Mouse (Mus musculus) c-Kit-positive CD71-positive TER-119-negative erythroid progenitor cells, embryonic 14.5 days (primary cell): ENCODE data around the gene Stk32c.

Experiments
- DNase-seq: peaks from one replicate; pipeline ENCODE4 v3.0.0-alpha.2; 2013; ENCODE audit warnings: low read depth

The Stk32c gene

DNA sequence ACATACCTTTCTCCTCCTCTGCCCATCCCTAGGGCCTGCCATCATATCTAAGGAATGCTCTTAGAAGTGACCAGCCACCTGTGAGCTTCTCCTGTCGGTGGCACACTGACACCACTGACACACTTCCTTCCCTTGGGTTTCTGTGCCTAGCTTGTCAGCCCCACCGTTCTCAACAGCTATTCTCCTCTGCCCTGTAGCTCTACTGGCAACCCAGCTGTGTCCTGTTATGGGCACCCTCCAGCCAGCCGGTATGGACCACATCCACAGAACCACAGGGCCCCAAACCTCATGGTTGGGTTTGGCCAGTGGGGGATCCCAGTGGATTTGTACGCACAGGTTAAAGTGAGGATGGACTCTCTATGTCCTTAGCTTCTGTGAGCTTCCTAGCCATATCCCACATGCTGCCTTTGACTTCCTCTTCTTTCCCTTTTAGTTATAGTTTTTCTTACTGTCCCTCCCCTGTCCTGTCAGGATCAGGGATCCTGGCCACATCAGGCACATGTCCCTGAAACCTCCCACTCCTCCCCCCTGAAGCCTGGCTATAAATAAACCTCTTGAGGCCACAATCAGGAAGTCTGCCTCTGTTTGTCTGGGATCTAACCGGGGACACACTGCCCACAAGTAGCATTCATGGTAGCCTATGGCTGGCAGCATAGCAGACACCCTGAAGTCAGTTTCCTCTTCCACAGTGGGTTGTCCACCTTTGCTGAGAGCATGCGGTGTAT is 15.5 kb upstream of the Stk32c start:
- DNase-seq: no peak

DNA sequence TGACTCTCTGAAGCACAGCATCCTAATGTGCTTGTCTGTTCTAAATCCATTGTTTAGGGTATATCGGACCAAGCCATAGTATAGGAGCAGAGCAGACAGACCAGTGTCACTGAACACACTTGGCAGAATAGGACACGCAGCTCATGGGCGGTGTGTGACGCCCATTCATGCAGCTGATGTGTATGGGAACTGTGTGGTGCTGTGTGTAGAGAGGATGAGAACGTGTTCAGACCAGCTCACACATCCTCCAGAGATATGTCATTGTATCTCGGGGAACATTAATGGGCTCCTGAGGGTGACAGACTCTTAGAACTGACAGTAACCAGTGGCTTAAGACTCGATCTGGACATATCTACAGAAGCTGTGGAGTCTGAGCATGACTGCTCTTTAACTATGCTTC is 13.3 kb upstream of the Stk32c start:
- no peak for DNase-seq

DNA sequence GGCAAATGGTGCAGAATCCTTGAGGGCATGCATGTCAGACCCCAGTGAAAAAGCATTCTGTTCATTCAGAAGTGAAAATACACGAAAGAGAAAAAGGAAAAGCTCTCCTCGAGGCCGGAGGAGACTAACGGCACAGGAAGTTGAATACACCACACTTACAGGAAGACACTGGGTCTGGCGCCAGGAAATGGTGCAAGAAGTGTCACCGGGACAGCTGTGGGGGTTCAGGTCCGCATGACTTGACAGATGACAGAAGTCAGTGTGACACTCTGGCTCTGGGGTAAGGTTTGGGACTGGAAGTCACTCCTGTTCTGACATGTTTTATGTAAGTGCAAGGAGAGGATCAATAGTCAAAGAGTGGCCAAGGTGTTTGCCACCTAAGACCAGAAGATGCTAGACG is 11.6 kb upstream of the Stk32c start:
- no peak for DNase-seq

DNA sequence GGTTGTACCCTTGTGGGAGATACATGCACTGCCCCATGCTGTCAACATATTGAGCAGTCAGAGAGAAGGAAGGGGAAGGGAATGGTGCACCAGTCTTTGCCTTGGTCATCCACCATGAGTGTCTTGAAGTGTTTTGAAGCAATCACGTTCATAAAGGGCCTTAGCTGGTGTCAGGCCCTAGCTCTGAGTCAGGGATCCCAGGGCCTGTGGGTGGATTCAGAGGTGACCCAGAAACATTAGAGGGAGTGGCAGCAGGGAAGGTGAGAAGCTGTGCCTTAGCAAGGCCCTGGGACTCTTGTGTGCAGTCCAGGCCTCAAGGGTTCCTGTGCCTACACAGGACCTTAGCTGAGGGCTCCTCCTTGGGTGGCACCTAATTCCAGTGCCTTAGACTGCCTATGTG is 11.0 kb upstream of the Stk32c start:
- no peak for DNase-seq

DNA sequence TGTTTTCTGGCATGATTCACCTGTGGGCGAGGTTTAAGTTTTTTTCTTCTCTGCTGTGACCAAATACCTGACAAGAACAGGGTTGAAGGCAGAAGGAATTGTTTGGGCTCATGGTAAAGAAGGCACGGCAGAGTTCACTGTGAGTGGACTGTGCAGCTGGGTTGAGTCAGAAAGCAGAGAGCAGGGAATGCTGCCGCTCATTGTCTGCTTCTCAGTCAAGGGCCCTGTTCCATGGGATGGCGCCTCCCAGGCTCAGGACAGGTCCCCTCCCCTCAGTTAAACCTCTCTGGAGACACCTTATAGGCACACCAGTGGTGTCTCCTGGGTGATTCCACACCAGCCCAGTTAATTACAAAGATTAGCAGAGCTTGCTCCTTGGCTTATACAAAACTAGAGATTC is 9.2 kb upstream of the Stk32c start:
- no peak for DNase-seq

DNA sequence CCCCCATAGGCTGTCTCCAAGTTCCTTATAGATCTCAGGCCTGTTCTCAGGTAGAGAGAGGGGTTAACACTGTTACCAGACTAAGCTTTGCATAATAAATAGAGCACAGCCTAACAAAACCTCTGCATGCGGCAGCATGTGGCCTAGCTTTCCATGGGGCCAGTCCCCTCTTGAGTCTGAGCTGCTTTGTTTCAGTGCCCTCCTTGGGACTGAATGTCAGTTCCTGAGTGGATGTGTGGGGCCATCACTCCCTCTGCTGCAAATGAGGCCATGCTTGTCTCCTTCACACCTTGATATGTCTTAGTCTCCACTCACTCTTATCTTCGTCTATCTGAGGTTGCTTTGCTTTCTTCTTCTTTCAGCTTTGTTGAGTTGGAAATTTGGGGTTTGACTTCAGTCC is 8.7 kb upstream of the Stk32c start:
- no peak for DNase-seq

DNA sequence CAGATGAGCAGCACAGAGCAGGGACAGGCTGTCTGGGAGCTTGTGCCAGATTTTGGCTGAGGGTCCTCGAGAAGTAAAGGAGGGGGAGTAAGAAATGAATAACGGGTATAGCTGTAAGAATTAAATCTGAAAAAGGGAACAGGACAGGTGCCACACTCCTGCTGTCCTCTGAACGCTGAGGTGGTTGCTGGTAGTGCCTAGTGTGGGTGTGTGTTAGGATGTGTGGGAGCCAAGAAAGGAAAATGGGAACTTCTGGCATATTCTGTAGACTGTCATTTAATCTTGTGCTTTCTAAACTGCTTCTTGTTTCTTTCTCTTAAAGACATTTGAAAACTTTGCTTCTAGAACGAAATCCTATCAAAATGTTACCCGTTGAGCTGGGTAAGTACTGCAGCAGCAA is 8.0 kb upstream of the Stk32c start:
- no peak for DNase-seq

DNA sequence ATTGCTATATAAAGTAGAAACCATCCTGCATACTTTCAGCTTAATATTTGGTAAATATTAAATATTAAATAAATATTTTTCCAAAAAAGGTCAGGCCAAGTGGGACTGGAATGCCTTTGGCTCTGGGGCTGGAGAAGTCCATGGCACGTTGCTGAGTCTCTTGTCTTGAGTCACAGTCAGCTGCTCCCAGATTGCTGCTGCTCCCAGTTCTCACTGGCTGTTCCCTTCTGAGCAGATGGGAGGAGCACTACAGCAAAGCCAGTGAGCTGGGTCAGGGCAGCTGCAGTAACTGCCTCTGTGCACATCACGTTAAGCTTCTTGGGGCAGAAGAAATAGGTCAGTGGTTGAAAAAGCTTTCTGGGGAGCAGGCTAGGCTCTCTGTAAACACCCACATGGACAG is 7.2 kb upstream of the Stk32c start:
- DNase-seq: no peak

DNA sequence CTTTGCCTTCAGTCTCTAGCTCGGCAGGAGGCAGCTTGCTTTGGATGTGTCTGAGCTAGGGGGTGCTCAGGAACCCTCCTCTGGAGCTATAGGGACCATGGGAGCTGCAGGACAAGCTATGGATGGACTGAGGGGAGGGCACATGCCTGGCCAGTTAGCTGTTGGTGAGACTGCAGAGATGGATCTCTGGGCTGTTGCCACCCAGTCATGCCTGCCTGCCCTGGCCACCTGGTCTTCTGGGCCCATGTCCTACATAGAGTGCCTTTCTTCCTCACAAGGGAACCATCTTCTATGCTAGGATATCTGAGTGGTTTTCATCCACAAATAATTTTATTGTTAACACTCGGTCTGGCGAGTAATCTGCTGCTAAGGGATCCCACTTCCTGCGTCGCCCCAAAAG is 6.4 kb upstream of the Stk32c start:
- DNase-seq: no peak

DNA sequence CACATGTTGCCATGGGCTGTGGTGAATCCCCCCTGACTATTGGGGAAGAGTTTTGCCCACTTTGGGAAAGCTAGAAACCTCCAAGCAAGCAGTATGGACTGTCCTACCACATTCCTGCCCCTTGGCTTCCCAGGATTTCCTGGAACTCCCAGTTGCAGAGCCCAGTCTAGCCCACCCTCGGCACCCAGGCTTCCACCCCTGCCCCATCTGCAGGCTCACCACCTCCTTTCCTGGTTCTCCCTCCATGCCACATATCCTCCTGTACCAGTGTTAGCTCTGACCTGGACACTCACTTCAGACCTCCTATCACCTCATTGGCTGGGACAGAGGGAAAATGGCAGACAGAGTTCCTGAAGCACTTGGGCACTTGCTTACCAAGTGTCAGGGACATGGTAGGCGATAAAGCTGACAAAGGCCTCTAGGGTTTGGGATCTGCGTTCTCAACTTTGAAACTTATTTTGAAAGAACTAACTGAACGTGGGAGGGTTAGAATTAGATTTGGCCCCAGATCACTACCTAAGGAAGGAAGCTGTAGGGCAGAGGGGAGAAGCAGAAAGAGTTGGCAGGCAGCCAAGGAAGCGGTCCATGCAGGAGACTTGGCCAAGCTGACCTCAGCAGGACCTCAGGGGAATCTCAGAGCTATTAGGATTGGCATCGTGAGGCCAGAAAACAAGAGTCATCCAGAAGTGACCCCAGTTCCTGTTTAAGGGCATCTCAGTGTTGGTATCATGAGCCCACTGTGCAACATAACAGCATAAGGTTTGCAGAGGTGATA is 5.7 kb upstream of the Stk32c start:
- no peak for DNase-seq

DNA sequence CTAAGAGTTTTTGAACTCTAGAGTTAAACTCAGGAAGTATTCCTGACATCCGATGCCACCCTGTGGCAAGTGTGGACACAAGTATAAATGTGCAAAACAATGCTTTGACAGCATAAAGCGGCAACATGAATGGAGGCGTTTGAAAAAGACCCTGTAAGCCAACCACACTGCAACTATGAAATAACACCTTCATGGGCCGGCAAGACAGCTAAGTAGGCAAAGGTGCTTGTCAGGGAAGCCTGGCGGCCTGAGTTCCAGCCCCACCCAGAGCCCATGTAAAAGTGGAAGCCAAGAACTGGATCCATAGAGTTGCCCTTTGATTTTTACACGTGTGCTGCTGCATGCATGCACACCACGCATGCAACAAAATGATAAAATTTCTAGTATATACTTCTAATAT is 3.9 kb upstream of the Stk32c start:
- no peak for DNase-seq

DNA sequence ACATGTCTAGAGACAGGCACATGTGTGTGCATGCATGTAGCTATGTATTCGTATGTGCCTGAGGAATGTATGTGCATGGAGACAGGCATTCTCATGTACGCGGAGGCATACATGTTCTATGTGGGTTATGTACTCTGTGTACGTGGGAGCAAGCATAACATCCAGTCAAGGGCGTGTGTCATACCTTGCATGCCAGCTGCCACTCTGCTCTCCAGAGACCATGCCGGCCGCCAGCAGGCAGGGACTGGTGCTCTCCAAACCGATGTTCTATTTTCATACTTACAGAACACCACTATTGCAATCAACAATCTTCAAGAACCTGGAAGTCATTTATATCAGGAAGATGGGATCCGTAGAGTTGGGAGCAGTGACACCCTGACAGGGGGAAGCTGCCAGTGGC is 3.4 kb upstream of the Stk32c start:
- no peak for DNase-seq

DNA sequence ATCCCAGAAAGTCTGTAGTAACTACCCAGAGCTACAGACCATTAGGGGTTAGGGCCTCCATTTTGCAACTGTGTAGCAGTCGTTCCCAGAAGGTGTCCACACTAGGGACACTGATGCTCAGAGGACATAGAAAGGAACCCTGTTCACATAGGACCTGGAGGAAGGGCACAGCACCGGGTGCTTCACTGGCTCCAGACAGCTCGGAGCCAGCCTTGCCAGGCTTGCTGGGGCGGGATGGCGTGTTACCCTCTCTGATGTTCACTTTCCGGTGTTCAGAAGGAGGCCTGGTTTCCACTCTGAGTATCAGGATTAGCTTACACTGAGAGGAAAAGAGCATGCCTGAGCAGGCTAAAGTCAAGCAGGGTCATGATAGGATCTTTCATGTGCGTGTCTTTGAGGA is 2.8 kb upstream of the Stk32c start:
- DNase-seq: no peak

DNA sequence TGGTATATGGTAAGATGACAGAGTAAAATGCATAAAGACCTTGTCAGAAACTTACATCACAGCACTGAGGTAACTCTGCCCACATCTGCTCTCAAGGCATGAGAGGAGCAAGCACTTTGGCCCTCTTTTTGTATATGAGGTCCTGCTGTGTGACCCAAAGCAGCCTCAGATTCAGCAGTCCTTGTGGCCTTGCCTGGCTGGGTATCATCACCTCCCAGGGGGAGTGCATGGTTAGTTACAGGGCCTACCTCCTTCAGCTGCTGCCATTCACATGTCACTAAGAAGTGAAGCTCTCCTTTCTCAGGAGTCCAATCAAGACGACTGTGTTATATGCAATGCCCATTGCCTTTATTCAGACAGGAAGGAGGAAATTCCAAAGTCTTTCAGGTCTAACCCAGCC is 2.4 kb upstream of the Stk32c start:
- DNase-seq: no peak

DNA sequence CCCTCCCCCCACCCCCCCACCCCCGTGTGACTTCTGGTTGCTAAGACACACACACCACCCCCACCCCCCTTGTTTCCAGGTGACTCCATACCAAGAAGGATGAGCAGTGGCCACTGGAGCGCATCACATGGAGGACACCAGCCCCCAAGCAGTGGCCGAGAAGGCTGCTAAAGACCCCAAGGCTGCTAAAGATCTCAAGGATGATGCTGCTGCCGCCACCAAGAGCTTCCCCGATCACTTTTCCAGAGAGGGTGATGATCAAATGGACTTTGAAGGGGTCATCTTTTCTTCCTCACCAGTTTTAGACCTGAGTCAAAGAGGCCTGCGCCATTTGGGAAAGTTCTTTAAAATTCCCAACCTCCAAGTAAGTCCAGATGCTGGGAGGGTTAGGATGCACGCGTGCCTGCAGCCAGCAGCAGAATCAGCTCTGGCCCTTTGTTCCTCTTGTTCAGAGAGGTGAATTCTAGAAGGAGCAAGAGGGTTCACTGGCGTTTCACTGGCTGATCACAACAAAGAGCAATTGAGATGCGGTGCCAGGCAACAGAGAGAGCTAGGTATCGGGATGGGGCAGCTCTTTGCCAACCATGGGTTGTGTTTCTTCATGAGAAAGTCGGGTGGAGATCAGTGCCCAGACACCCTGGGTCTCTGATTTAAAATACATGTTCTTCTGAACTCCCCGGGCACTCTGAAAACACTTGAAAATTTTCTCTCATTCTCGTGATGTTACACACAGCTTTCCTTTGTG is 1.7 kb upstream of the Stk32c start:
- no peak for DNase-seq

DNA sequence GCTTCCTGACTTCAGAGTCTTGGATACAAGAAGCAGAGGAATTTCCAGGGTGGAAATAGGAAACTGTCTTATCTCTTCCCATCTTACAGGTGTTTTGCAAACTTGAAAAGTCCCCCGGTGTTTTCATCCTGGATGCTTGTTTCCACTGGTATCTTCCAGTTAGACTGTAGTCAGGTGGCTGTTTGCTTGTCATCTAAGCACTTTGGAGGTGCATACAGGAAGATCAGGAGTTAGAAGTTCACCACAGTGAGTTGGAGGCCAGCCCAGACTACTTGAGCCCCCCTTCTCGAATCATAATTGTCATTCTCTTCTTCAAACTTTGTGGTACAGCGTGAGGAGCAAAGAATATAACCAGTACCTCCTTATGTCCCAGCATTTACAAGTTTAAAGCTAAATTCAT is 1.1 kb upstream of the Stk32c start:
- DNase-seq: no peak

DNA sequence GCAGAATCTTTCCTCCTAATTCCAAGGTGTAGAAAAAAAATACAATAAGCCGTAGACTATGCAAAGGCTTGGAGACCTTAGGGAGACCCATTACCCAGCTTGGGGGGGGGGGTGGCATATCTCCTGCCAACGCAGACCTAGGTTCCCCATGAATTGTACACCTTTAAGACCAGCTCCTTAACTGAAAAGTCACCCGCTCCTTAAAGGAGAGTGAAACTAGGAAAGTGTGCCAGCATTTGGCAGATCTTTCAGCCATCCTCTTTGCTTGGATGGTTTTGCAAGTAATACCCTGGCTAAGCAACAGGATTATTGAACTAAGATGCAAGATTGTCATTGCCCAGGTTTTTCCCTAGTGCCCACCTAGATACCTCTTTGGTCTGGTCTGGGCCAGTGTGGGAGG is 644 bp upstream of the Stk32c start:
- DNase-seq: no peak

DNA sequence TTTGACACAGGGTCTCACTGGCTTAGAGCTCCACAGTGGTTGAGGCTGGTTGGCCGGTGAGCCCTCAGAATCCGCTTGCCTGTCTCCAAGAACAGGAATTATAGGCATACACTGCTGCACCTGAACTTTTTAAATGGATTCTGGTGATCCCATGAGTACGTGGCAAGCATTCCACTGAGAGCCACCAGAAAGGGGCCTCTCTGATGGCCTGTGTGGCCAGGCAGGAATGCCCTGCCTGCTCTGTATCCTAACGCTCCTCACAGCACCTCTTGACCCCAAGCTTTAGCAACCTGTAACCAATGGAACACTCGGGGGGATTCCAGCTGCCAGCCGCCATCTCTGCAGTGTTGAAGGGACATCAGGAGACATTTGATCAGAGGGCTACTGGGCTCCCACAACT is 1.3 kb downstream of the Stk32c start:
- DNase-seq: no peak

DNA sequence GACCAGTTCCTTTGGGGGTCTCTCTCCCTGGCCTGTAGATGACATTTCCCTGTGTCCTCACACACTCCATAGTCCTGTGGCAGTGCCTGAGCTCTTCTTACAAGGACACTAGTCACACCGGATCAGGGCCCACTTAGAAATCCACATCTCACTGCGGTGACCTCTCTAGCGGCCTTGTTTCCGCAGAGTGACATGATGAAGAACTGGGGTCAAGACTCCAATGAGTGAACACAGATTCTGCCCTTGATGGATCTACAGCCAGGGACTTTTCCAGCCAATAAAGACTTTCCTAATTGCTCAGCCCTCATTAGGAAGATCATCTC is 4.4 kb downstream of the Stk32c start:
- DNase-seq: no peak

DNA sequence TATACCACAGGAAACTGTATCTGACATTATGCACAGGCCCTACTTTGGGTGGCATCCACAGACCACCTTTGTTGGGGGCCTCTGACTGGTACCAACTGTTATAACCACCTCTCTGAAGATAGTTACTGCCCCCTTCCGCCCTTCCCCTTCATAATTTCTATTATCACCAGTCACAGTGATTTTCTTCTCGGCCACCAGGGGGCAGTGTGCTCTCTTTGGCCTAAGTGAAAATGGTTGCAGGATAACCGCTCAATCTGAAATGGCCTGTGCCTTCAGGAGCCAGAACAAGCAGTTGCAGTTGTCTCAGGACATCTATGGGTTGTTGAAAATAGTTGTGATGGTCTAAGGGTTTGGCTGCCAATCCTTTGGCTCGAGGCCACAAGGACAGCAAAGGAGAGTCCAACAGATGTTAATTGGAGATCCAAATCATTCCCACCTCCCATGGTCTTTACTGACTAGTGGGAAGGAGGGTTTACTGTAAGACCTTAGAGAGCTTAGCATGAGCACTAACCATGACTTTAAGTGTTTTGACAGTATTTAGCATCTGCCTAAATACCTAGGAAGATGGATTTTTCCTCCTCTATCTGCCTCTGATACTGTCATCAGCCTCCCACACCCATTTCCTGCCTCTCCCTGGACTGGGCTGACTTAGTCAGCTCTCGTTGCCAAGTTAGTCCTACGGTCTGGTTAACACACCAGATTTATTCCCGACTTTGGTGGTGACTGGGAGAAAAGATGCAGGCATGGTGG is 4.9 kb downstream of the Stk32c start:
- DNase-seq: peak; percentile 50

DNA sequence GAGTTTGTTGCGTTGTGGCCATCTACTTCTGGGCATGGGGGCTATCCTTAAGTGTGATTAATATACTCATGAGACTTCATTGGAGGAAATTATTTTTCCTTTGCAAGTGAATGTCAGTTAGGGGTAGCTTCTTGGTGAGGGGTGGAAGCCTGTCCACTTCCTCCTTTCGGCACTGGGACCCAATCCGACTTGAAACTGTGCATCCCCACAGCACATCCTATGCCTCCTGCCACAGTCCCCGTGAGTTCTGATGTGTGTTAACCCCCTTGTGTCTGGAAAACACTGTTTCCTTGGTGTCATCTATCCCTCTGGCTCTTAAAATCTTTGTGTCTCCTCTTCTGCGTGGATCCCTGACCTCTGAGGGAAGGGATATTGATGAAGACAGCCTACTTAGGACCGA is 11.9 kb downstream of the Stk32c start:
- DNase-seq: no peak

DNA sequence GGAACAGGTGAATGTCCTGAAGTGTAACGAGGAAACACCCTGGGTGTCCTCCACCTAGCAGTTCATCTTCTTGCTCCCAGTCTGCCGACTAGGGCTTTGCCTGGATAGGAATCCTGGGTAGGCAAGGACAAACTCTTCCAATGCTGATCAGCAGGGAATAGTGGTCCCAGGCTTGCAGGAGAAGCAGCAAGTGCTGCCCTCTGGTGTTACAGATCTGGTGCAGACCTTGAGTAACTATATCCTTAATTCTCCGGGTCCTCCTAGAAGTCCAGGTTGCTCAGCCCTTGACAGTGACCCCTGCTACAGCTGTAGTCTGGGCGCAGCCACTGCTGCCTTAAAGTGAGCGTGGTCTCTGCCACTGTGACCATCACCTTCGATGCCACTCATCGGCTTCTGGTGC is 13.0 kb downstream of the Stk32c start:
- no peak for DNase-seq

DNA sequence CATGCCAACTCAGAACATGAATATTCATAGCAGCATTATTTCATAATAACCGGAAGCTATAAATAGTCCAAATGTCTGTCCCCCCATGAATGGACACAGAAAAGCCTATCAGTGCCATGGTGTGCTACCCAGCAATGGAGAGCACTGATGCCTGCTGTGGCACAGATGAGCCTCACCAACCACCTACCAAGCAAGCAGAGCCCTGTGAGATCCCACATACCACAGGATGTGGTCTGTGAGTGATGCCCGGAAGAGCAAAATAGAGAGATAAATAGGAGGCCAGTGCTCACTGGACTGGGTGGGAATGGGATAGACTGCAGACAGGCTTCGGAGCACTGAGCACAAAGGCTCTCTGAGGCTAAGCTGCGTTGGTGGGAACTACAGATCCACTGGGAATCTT is 16.1 kb downstream of the Stk32c start:
- DNase-seq: no peak
